Mouse (Mus musculus): ENCODE data around the gene Cpt2.
A peak's percentile ranks its signal among the peaks of the same experiment; 100 is the strongest.

Gene Cpt2

DNA sequence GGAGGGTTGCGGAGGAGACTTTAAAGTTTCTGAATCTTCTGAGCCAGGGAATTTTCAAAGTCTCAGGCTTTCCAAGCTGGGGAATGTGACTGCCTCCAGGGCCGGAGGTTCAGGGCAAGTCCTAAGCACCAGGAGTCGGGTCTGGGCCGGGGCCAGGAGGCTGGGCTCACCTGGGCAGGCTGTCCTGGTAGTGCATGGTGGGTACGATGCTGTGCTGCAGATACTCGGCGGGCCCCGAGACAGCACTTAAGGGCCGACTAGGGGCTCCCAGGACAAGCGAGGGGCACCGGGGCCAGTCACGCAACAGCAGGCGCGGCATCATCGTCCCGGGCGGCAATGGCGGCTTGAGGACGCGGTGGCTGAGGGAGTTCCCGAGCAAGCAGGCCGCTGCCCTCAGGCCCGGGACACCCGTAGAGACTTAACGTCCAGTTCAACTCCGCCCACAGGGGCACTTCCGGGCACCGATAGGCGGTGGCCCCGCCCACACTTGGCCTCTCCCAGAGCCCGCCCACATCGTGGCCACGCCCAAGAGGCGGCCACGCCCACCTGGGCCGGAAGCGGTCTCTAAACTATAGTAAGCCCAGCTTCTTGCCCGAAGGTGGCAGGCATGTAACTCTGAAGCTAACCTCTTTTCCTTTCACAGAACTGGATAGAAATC lies at the start of gene Cpt2:
Gene Cpt2, minus strand, starts transcription at position 466 of the 658 bp plus-strand sequence.
- peak; percentile 96 for DNase-seq

DNA sequence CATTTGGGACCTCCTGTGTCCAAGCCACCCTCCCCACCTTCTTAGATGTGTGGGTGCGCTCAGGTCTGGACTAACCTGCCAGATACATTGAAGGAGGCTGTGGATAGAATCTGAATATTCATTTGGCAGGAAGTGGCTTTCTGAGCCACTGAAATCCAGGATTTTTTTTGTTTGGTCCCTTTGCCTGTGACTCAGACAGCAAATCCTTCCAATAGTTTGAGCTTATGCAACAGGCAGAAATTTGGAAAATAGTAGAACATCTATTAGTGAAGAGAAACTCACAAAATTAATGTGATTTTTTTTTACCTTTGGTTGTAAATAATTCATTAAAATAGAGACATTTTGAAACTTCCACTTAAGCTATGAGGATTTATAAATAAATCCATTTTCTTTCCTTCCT lies 47.8 kb upstream of the Cpt2 start:
- DNase-seq: no peak

DNA sequence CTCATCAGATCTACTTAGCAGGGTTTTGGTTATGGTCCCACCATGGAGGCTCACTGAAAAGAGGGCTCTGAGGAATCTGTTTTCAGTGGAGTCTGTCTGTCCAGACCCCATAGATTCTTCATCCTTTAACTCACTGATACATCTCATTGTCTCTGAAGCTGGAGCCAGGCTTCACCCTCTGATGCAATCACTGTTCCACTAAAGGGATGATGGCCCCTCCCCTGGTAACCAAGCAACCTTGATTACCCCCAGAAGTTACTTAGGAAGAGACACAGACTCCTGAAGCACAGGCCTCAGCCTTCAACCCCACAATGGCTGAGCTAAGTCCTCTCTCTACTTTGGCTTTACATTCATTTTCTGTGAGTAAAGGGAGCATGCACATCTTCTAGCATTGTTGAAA lies 46.4 kb upstream of the Cpt2 start:
- DNase-seq: no peak

DNA sequence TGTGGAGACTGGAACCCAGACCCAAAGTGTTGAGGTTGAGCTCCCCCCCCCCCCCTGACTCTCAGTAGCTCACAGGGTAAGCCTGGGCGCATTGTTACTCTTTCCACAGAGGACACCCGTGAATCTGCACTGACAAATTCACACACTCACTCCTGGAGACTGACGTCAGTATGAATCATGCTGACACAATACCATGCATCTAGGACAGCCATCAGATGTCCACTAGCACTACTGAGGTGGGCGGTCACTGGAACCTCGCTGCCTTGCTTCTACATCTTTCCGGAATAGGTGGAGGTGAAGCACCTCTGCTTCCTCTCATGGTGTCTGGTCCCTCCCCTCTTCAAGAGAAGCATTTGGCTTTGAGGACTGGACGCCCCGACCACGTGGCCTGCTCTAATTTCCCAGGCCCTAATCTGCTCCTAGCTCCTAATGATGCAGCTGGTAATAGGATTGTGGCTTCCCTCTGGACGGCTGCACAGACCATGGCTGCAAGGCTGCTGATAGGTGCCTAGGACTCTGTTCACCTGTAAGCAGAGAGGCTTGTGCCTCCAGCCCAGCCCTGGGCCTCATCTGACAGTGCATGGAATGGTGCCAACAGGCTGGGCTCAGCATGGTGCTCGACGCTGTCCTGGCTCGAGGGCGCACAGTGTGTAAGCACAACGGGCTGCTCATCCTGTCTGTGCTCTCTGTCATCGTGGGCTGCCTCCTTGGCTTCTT lies 44.7 kb upstream of the Cpt2 start, which contains the start of gene Slc1a7:
Gene Slc1a7, plus strand, starts transcription at position 367 of the 717 bp plus-strand sequence.
- DNase-seq: no peak

DNA sequence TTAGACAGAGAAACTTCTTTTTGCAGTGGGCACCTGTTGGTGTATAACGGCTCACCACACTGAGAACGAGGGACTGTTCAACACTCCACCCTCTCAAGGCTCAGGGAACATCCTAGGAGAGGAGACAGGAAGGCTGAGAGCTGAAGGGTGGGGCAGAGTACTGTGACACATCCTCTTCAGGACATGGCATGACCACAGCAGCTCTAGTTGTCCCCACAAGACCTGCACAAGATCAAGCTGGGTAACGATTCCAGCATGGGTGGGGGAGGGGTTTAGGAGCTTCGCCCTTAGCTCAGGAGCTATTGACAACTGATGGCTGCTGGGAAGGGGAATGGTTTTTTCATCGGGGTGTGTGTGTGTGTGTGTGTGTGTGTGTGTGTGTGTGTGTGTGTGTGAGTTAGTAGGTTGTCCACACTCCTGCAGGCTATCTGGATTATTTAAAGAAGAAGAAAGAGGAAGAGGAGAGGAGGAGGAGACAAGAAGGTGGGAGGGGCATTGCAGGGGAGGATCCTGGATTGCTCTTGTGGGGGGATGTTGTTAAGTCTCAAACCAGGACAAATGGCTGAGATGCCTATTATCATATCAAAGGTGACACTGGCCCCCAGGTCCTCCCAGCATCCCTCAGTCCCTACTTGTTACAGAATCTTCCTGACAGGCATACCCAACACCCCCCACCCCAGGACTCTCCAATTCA lies 43.2 kb upstream of the Cpt2 start:
- no peak for DNase-seq

DNA sequence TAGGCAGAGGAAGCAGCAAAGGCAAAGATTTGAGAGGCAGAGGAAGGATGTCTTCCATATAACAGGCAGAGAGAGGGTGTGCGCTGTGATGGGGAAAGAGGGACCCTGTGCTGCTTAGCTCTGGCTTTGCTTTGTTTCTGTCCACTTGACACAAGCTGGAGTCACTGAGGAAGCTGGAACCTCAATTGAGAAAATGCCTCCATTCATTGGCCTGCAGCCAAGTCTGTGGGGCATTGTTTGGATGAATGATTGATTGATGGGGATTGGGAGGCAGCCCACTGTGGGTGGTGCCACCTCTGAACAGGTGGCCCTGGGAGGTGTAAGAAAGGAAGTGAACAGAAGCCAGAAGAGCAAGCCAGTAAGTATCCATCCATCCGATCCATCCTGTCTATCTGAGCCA lies 39.4 kb upstream of the Cpt2 start:
- no peak for DNase-seq

DNA sequence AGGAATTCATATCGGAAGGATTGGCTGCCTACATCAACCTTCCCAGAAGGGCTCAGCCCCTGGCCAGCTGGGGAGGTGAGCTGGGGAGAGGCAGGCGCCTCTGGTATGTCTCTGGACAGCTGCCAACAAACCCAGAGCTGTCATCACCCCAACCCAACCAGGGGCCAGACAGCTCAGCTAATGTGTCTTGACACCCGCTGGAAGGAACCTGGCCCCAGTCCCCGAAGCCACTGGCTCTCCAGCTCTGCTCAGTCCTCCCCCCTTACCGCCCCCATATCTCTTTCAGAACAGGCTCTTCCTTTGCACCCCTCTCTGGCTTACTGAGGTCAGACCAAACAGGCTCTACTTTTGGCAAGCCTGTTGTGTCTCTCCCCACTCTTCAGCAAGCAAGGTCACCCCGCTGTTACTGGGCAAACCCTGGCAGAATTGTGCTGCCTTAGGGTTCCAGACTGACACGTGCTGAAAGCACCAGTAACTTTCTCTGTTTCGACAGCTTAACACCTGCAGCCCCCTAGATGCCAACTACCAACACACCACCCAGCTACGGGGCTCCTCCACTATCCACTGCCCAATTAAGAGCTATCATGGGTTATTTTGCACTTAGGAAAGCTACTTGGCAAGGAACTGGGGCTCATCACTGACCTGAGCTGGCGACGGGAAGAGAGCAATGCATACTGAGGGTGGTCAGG lies 38.8 kb upstream of the Cpt2 start:
- DNase-seq: no peak

DNA sequence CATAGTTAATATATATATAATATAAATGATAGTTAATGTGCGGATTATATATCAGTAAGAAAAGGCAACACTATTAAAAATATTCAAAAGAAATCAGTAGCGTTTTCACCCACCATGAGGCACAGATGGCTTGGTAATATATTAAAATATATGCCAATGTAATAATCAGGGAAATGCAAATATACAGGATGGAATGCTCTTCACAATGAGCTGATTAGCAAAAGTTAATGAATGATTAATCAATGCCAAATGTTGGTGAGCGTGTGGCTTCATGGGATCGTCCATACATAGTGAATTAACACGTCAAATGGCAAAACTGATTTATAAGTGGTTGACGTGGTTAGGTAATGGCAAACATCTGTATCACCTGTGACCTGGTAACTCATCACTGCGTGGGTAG lies 35.1 kb upstream of the Cpt2 start:
- DNase-seq: no peak

DNA sequence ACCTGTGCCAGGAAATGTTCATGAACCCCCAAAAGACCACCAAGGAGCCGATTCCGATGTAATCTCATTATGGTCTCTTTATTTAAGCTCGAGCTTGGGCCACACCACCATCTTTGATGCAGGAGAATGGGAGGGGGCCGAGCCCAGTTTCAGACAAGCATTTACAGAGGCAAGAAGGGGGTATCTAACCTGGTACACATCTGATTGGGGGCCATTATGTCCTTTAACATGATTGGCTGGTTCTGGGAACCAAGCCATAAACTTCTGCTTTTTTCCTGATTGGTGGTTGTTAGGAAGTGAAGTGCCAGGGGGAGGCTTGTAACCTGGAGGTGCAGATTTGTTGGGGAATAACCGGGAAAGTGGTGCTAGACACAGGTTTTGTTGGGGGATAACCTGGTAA lies 32.3 kb upstream of the Cpt2 start:
- DNase-seq: no peak

DNA sequence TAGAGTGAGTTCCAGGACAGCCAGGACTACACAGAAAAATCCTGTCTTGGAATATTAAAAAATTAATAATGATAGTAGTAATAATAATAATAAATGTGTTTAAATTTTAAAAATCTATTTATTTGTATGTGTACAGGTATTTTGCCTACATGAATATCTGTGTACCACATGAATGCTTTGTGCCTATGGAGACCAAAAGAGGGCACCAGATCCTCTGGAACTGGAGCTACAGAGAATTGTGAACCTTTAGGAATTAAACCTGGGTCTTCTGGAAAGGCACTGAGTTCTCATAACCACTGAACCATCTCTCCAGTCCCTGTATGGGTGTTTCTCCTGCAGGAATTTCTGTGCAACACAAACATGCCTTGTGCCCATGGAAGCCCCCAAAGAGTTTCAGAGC lies 29.4 kb upstream of the Cpt2 start:
- no peak for DNase-seq

DNA sequence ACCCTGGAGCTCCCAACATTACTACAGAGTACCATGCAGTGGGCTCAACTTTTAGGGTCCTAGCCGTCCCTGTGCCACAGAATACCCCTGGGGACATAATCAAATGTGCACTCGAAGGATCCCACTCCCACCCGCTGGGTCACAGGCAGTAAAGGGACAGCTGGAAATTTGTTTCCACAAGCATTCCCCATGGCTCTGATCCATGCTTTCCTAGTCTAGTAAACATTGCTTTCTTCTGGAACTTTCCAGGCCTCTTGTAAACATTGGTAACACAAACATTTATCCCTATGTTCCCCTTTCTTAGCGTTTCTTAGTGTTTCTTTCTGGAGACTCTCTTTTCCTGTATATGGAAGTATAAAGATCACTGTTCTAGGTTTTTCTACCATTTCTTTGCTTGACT lies 26.5 kb upstream of the Cpt2 start:
- no peak for DNase-seq

DNA sequence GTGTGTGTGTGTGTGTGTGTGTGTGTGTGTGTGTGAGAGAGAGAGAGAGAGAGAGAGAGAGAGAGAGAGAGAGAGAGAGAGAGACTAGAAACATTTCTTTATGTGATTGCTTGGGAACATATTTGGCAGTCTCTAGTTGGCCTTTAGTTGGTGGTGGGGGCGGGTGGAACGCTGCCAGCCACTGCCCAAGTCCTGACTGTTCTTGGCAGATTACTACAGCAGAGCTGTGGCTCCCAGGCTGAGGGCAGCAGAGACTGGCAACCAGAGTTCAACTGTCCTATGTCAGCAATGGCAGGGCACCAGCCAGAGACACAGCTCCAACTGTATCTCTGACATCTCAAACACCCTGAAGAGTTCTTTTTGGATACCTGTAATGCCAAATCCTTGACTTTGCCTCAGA lies 20.7 kb upstream of the Cpt2 start:
- no peak for DNase-seq

DNA sequence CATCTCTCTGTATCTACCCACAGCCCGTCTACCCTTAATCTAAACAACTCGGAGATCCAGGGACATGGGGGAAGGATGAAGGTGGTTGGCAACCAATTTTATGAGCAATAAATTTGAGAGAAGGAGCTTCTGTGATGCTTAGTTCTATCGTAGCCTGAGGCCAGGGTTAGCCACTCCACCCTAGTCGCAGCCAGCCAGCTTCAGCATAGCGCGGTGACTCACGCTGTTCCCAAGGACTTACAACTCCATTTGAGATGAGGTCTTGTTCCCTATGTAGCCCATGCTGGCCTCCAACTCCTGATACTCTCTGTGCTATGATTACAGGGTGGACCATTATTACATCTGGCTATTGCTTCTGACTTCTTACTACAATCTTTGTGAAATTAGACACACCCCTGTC lies 19.3 kb upstream of the Cpt2 start:
- DNase-seq: no peak

DNA sequence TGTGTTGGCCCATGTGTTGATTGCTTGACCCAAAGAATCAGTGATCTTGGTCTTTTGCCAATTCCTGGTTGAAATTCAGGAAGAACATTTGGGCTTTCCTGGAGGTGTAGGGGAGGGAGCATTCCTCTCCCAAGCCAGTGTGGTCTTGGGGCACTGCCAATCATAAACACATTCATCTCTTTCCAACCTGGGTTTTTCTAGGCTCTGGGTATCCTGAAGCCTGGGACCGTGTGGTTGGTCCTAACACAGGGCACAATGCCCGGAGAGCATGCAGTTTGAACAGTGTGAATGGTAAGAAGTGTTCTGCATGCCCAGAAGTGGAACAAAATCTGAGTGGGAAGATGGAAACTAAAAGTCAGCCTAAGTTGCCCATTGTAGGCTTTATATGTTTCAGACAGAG lies 14.7 kb upstream of the Cpt2 start:
- DNase-seq: no peak

DNA sequence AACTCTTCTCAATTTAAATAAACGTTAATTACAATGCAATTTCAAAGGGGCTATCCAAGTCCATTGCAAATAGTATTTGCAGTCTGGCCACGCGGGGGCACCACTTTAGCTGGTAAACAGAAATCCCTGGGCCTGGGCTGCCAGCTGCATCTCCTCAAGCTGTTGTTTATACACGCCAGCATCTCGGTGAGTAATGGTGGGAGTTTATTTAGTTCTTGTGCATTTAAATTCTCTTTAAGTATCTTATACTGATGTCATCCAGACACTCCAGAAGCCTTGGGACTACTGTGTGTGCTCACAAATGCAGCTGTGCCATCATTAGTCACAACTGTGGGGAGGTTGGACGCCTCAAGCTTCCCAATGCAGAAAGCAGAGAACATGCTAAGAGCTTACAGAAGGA lies 13.9 kb upstream of the Cpt2 start:
- DNase-seq: peak; percentile 54

DNA sequence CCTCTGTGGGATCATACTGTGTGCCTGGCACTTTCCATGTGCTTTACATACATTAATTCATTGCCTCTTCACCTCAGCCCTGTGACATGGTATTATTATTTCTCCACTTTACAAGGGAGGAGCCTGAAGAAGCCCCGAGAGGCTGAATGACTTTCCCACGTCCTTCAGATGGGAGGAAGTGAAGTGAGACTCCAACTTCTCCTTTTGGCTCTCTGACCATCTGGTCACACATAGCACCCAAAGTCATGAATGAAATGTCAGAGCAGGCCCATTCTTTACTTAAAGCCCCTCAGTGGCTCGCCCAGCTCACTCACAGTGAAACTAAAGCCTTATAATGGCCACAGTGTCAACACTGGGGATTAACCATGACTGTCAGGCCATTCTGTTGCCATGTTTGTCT lies 11.8 kb upstream of the Cpt2 start:
- no peak for DNase-seq

DNA sequence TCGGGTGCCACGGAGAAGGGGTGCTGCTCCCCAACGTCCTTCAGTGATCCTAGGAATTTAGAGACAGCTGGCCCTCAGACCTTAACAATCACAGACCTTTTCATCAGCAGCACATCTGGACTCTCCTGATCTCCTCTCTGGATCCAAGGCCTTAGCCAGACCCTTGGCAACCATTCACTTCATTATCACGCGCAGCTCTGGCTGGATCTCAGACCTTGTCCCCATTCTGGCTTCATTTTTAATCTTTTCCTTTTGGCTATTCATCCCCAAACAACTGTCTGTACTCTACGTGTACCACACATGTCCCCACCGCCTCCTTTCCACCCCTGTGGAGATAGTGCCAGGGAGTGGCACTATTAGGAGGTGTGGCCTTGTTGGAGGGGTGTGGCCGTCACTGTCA lies 9.8 kb upstream of the Cpt2 start:
- DNase-seq: no peak

DNA sequence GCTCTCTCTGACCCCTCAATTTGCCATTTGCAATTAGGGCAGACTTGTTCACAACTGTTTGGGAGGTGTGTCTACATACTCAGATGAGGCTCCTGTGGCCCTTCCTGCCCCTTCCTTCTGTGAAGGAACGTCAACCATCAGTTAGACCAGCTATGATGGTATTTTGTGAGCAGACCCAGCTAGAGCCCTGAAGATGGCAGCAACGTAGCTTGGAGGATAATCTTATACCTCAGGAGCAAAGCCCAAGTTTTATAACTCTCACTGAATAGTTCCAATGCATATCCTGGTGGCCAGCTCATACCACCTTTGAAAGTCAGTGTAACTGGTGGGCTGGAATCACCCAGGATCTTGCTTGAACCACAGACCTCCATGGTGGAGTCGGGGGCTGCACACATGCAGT lies 8.0 kb upstream of the Cpt2 start:
- DNase-seq: no peak

DNA sequence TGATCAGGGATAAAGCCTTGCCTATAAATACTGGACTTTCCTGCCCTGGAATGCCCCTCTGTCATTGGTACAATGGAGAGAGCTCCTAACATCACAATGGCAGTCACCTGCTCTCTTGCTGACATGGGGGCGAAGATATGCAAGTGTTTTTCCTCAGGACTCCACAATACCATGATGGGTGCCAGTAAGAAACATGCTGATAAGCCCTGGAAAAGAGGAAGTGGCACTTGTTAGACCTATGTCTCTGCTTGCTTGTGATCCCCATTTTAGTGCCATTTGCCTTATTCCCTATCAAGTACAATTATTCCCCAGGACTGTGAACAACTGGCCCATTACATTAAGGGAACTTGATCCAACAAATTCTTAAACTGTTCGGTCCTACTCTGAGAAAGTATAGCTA lies 5.3 kb upstream of the Cpt2 start:
- DNase-seq: no peak

DNA sequence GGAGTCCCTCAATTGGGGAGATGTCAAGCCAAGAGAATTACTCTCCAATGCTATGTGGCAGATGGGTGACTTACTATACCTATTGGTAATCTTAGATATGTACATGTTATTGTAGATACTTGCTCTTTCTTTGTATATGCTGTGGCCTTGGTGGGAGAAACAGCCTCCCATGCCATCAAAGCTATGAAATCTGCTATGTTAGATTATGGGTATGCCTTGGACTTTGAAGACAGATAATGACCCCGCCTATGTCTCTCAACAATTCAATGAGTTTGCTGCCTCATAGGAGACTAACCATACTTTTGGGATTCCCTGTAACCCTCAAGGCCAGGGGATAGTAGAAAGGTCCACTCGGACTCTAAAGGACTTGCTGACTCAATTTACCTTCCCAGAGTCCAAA lies 4.9 kb upstream of the Cpt2 start:
- no peak for DNase-seq

DNA sequence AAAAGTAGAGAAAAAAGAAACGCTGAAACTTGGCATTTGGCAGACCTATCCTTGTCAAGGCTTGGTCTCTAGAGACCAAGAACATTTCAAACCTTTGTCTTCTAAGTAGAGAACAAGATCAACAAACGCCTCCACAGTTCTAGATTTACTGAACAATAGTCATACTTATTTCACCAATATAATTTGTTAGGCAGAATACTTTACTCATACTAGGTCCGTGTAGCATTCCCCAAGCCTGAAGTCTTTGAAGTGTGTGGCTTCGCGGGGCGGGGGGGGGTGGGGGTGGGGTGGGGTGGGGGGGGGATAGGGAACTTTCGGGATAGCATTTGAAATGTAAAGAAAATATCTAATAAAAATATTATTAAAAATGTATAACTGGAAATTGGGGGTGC lies 389 bp upstream of the Cpt2 start:
- DNase-seq: no peak

DNA sequence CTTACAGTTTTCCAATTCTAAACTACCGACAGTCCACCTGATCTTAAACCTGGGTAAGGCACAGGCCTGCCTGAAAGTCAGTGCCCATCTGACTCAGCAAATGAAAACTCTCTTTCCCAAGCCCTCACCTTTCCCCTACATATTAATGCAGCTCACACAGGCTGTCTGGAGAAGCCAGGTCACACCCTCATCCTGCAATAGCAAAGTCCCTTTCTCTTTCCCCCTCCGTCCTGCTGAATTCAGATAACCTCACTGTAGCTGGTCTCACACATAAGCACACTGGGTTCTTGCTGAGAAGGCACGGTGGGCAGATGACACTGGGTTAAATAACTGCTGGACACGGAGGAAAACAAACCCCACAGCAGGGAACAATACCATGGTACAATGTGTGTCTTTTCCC lies 1.5 kb downstream of the Cpt2 start:
- peak; percentile 85 for DNase-seq

DNA sequence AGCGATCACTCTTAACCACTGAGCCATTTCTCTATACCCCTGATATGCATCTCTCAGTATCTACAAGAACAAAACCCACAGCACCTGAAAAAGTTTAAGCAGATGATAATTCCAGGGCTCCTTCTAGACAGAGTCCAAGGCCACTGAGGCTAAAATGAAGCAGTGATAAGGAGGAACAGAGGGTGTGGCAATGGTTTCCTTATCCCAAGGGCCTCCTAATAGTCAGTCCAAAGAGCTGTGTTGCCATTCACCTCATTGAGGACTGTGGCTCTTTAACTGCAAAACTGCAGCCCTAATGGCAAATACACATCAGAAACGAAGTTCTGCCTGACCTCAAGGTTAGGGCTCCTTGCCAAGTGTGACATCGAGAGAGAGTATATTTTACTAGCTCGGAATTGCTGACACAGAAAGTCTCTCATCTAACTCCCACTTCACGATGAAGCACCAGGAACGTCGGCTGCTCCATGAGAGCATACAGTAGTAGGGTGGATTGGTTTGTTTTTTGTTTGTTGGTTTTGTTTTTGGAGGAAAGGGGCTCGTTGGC lies 2.2 kb downstream of the Cpt2 start:
- peak; percentile 69 for DNase-seq
